Comparison of ENCODE assay signal across 9 mouse cellular contexts in the genomic region with DNA sequence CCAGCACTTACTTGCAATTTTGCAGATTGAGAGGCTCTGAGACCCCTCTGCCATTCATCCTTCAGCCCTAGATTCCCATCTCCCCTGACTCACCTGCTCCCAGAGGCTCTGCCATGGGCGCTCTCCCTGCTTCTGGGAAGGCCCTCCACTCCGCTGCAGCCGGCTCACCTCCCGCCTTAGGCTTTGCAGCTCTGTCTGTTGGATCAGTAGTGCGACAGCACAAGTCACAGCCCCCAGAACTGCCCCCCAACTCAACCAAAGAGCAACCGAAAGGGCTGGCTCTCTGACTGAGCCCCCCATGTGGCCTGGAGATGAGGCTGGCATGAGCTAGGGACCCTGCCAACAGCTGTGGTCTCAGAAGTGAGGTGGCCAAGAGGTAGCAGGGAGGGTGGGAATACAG. TPM values are rescaled to one million over a fixed set of nuclear protein-coding genes. Genes with fewer than 3 reads are reported as not detected.
DNase-seq lines count a peak whose midpoint lies in the region; ATAC-seq and TF ChIP-seq lines count a peak whose summit lies in the region.
"Had no signal": no experiment of that assay in that cellular context is flagged by ENCODE, and none has a peak within 500 bp of the region (broad histone marks: within the 10 kb centered on the region; RNA-seq: fewer than 3 reads in every experiment).

No protein-coding gene starts in this region.

- H3K4me2 ChIP-seq in hindbrain, embryonic 15.5 days: no peak overlapping the region
- H3K4me2 ChIP-seq in hindbrain, embryonic 12.5 days (replicated peaks): no peak overlapping the region
- no peak overlapping the region for H3K4me2 ChIP-seq in midbrain, embryonic 16.5 days (ENCODE audit: low read length)
- no peak overlapping the region for H3K4me2 ChIP-seq in midbrain, postnatal 0 days (ENCODE audit: low read depth, low read length, poor library complexity, severe bottlenecking)

- H3K9me3 ChIP-seq in hindbrain, embryonic 15.5 days: no peaks in the 10 kb centered on the region
- H3K9me3 ChIP-seq in hindbrain, embryonic 12.5 days (replicated peaks): no peaks in the 10 kb centered on the region
- H3K9me3 ChIP-seq in midbrain, embryonic 16.5 days (replicated peaks; ENCODE audit: control insufficient read depth, low read length, poor library complexity, severe bottlenecking): no peaks in the 10 kb centered on the region
- no peaks in the 10 kb centered on the region for H3K9me3 ChIP-seq in midbrain, postnatal 0 days (ENCODE audit: low read length)

- no peak for ATAC-seq in hindbrain, embryonic 15.5 days (ENCODE audit: low FRiP score, low read depth)
- no peak for ATAC-seq in hindbrain, embryonic 12.5 days (ENCODE audit: low FRiP score)
- no peak for ATAC-seq in midbrain, embryonic 16.5 days
- no peak for ATAC-seq in midbrain, postnatal 0 days (ENCODE audit: low FRiP score)

- TF ChIP-seq POLR2A in small intestine, adult 2 months (IDR thresholded peaks at IDR 0.05; ENCODE audit: low read depth, low read length): no peak

- H3K4me1 ChIP-seq in hindbrain, embryonic 15.5 days (replicated peaks): peaks cover 54% of the 10 kb centered on the region
- peaks cover 23% of the 10 kb centered on the region for H3K4me1 ChIP-seq in hindbrain, embryonic 12.5 days
- H3K4me1 ChIP-seq in midbrain, embryonic 16.5 days (ENCODE audit: control insufficient read depth, insufficient read depth, low read length): peaks cover 22% of the 10 kb centered on the region
- peaks cover 9% of the 10 kb centered on the region for H3K4me1 ChIP-seq in midbrain, postnatal 0 days (ENCODE audit: insufficient read depth, low read length)
- peaks cover 15% of the 10 kb centered on the region for H3K4me1 ChIP-seq in small intestine, adult 2 months (ENCODE audit: control insufficient read depth, insufficient read depth, insufficient read length, low read length)

- no peak overlapping the region for H3K9ac ChIP-seq in hindbrain, embryonic 15.5 days
- no peak overlapping the region for H3K9ac ChIP-seq in hindbrain, embryonic 12.5 days
- peak overlapping the region; percentile 14; the same call in 1 of the 2 replicates for H3K9ac ChIP-seq in midbrain, embryonic 16.5 days (ENCODE audit: low read depth, low read length)
- no peak overlapping the region for H3K9ac ChIP-seq in midbrain, postnatal 0 days (replicated peaks; ENCODE audit: low read length, poor library complexity, severe bottlenecking)

- peak overlapping the region; percentile 65 for H3K27ac ChIP-seq in hindbrain, embryonic 15.5 days (replicated peaks)
- no peak overlapping the region for H3K27ac ChIP-seq in hindbrain, embryonic 12.5 days
- 0 out of 2 replicates have a peak overlapping the region, but pooled peaks have one; percentile 2 for H3K27ac ChIP-seq in midbrain, embryonic 16.5 days (ENCODE audit: low read length)
- H3K27ac ChIP-seq in midbrain, postnatal 0 days (ENCODE audit: low read depth, low read length): no peak overlapping the region
- H3K27ac ChIP-seq in small intestine, adult 2 months (ENCODE audit: insufficient read depth, low read depth, low read length): peak overlapping the region; percentile 100

- no peak for TF ChIP-seq CTCF in midbrain, postnatal 0 days (IDR thresholded peaks at IDR 0.05)
- TF ChIP-seq CTCF in small intestine, adult 2 months (IDR thresholded peaks at IDR 0.05; ENCODE audit: extremely low read depth, insufficient read length, insufficient replicate concordance, low read depth, low read length): no peak

- H3K4me3 ChIP-seq in hindbrain, embryonic 15.5 days: no peak overlapping the region
- no peak overlapping the region for H3K4me3 ChIP-seq in hindbrain, embryonic 12.5 days
- H3K4me3 ChIP-seq in midbrain, embryonic 16.5 days (ENCODE audit: low read depth, low read length): no peak overlapping the region
- H3K4me3 ChIP-seq in midbrain, postnatal 0 days (ENCODE audit: low read depth, low read length): no peak overlapping the region
- H3K4me3 ChIP-seq in small intestine, adult 2 months (ENCODE audit: low read depth, low read length): peak overlapping the region; percentile 67

- whole genome bisulfite sequencing in hindbrain, embryonic 15.5 days: 81% methylated on average over 6 of the region's 6 CpGs
- 80% methylated on average over 6 of the region's 6 CpGs for WGBS in hindbrain, embryonic 12.5 days
- 77% methylated on average over 6 of the region's 6 CpGs for WGBS in midbrain, embryonic 16.5 days
- WGBS in midbrain, postnatal 0 days: 81% methylated on average over 6 of the region's 6 CpGs
- 46% methylated on average over 6 of the region's 6 CpGs for WGBS in small intestine, adult 2 months

- H3K36me3 ChIP-seq in hindbrain, embryonic 15.5 days: no peaks in the 10 kb centered on the region
- H3K36me3 ChIP-seq in hindbrain, embryonic 12.5 days: 0 out of 2 replicates have a peak, but pooled peaks cover 4% of the 10 kb centered on the region
- H3K36me3 ChIP-seq in midbrain, embryonic 16.5 days (ENCODE audit: control insufficient read depth, insufficient read depth, low read length): no peaks in the 10 kb centered on the region
- H3K36me3 ChIP-seq in midbrain, postnatal 0 days (ENCODE audit: insufficient read depth, low read length): 0 out of 2 replicates have a peak, but pooled peaks cover 2% of the 10 kb centered on the region
- H3K36me3 ChIP-seq in small intestine, adult 2 months (ENCODE audit: control insufficient read depth, insufficient read depth, low read length): peaks cover 3% of the 10 kb centered on the region

- peak; percentile 54 to 61 for DNase-seq in cerebellum, postnatal 10 days
- DNase-seq in cerebellum, adult 11 months: no peak
- DNase-seq in midbrain, postnatal 0 days (ENCODE audit: low spot score): no peak
- no peak for DNase-seq in right cerebral cortex, postnatal 10 days (ENCODE audit: low spot score in 2 of 2)

- no peaks in the 10 kb centered on the region for H3K27me3 ChIP-seq in hindbrain, embryonic 15.5 days
- H3K27me3 ChIP-seq in hindbrain, embryonic 12.5 days: peaks cover 4% of the 10 kb centered on the region
- no peaks in the 10 kb centered on the region for H3K27me3 ChIP-seq in midbrain, embryonic 16.5 days (ENCODE audit: control insufficient read depth, insufficient read depth, low read depth, low read length)
- no peaks in the 10 kb centered on the region for H3K27me3 ChIP-seq in midbrain, postnatal 0 days (ENCODE audit: insufficient read depth, low read length)
- H3K27me3 ChIP-seq in small intestine, adult 2 months (ENCODE audit: control insufficient read depth, insufficient read depth, low read length): no peaks in the 10 kb centered on the region

RNA-seq across cellular contexts. Expression of a gene that starts 0.6 kb away (rescaled TPM):
- 0.61 and 0.76 TPM in 2 replicates for polyA plus RNA-seq in hindbrain, embryonic 15.5 days (2015; fragmentation: Nextera tagmentation; extraction: Ambion mirVana)
- polyA plus RNA-seq in hindbrain, embryonic 12.5 days (2016; fragmentation: Nextera tagmentation; extraction: Ambion mirVana): 0.42 and 0.49 TPM in 2 replicates
- polyA plus RNA-seq in midbrain, embryonic 16.5 days (2015; fragmentation: Nextera tagmentation; extraction: Ambion mirVana): 0.53 and 0.66 TPM in 2 replicates
- 0.27 and 0.57 TPM in 2 replicates for total RNA-seq in midbrain, postnatal 0 days (2014; rRNA removed)
- 0.96 and 1.1 TPM in 2 replicates for polyA plus RNA-seq in midbrain, postnatal 0 days (2015; fragmentation: Nextera tagmentation; extraction: Ambion mirVana)
- 6.9 and 11.6 TPM in 2 replicates for polyA plus RNA-seq in small intestine, adult 2 months (2012; rRNA removed)
- polyA plus RNA-seq: limb, embryonic 11.5 days had no signal

RNA-seq across cellular contexts. Expression of a gene that starts 3.1 kb away (rescaled TPM):
- 101 and 103 TPM in 2 replicates for polyA plus RNA-seq in hindbrain, embryonic 15.5 days (2015; fragmentation: Nextera tagmentation; extraction: Ambion mirVana)
- 105 and 106 TPM in 2 replicates for polyA plus RNA-seq in hindbrain, embryonic 12.5 days (2016; fragmentation: Nextera tagmentation; extraction: Ambion mirVana)
- polyA plus RNA-seq in midbrain, embryonic 16.5 days (2015; fragmentation: Nextera tagmentation; extraction: Ambion mirVana): 94.0 and 98.5 TPM in 2 replicates
- 81.7 and 89.2 TPM in 2 replicates for total RNA-seq in midbrain, postnatal 0 days (2014; rRNA removed)
- polyA plus RNA-seq in midbrain, postnatal 0 days (2015; fragmentation: Nextera tagmentation; extraction: Ambion mirVana): 70.3 and 74.0 TPM in 2 replicates
- polyA plus RNA-seq in small intestine, adult 2 months (2012; rRNA removed): 15.4 and 24.6 TPM in 2 replicates

RNA-seq across cellular contexts. Expression of a gene that starts 10.7 kb away (rescaled TPM):
- 3.5 and 5.0 TPM in 2 replicates for polyA plus RNA-seq in hindbrain, embryonic 15.5 days (2015; fragmentation: Nextera tagmentation; extraction: Ambion mirVana)
- polyA plus RNA-seq in hindbrain, embryonic 12.5 days (2016; fragmentation: Nextera tagmentation; extraction: Ambion mirVana): 3.1 and 3.4 TPM in 2 replicates
- polyA plus RNA-seq in midbrain, embryonic 16.5 days (2015; fragmentation: Nextera tagmentation; extraction: Ambion mirVana): 2.3 and 3.0 TPM in 2 replicates
- 4.7 and 6.2 TPM in 2 replicates for total RNA-seq in midbrain, postnatal 0 days (2014; rRNA removed)
- polyA plus RNA-seq in midbrain, postnatal 0 days (2015; fragmentation: Nextera tagmentation; extraction: Ambion mirVana): 4.3 and 4.5 TPM in 2 replicates
- 11.9 and 13.7 TPM in 2 replicates for polyA plus RNA-seq in small intestine, adult 2 months (2012; rRNA removed)

RNA-seq across cellular contexts. Expression of a gene that starts 11.0 kb away (rescaled TPM):
- polyA plus RNA-seq in hindbrain, embryonic 15.5 days (2015; fragmentation: Nextera tagmentation; extraction: Ambion mirVana): 1.2 and 1.9 TPM in 2 replicates
- 0.80 and 1.9 TPM in 2 replicates for polyA plus RNA-seq in hindbrain, embryonic 12.5 days (2016; fragmentation: Nextera tagmentation; extraction: Ambion mirVana)
- polyA plus RNA-seq in midbrain, embryonic 16.5 days (2015; fragmentation: Nextera tagmentation; extraction: Ambion mirVana): 0.60 and 0.87 TPM in 2 replicates
- 1.3 and 1.8 TPM in 2 replicates for total RNA-seq in midbrain, postnatal 0 days (2014; rRNA removed)
- 1.2 and 1.9 TPM in 2 replicates for polyA plus RNA-seq in midbrain, postnatal 0 days (2015; fragmentation: Nextera tagmentation; extraction: Ambion mirVana)
- 1.8 and 2.3 TPM in 2 replicates for polyA plus RNA-seq in small intestine, adult 2 months (2012; rRNA removed)

RNA-seq across cellular contexts. Expression of a gene that starts 12.7 kb away (rescaled TPM):
- 476 and 491 TPM in 2 replicates for polyA plus RNA-seq in hindbrain, embryonic 15.5 days (2015; fragmentation: Nextera tagmentation; extraction: Ambion mirVana)
- polyA plus RNA-seq in hindbrain, embryonic 12.5 days (2016; fragmentation: Nextera tagmentation; extraction: Ambion mirVana): 555 and 589 TPM in 2 replicates
- polyA plus RNA-seq in midbrain, embryonic 16.5 days (2015; fragmentation: Nextera tagmentation; extraction: Ambion mirVana): 477 and 496 TPM in 2 replicates
- 767 and 793 TPM in 2 replicates for total RNA-seq in midbrain, postnatal 0 days (2014; rRNA removed)
- 501 and 502 TPM in 2 replicates for polyA plus RNA-seq in midbrain, postnatal 0 days (2015; fragmentation: Nextera tagmentation; extraction: Ambion mirVana)
- polyA plus RNA-seq in small intestine, adult 2 months (2012; rRNA removed): 92.1 and 134 TPM in 2 replicates

Comparison
In these comparisons a context has a peak if more than half of its experiments do, and no peak if none do; other contexts are left out.
1. DNase-seq: peak in cerebellum, postnatal 10 days (2 of 2); none in cerebellum, adult 11 months (single experiment), midbrain, postnatal 0 days (single experiment) and right cerebral cortex, postnatal 10 days (0 of 2).
2. H3K27ac ChIP-seq: peak in hindbrain, embryonic 15.5 days (single experiment), midbrain, embryonic 16.5 days (single experiment) and small intestine, adult 2 months (single experiment); none in hindbrain, embryonic 12.5 days (single experiment) and midbrain, postnatal 0 days (single experiment).